Comparison of ENCODE assay signal across 11 mouse cellular contexts in genomic region chr12:112664124-112664523, GRCm38 (mm10). TPM values are rescaled to one million over a fixed set of nuclear protein-coding genes. Genes with fewer than 3 reads are reported as not detected.
DNase-seq lines count a peak whose midpoint lies in the region; ATAC-seq lines count a peak whose summit lies in the region.
"Had no signal": no experiment of that assay in that cellular context is flagged by ENCODE, and none has a peak within 500 bp of the region (broad histone marks: within the 10 kb centered on the region; RNA-seq: fewer than 3 reads in every experiment).

No protein-coding gene starts in this region.

- ATAC-seq in midbrain, embryonic 11.5 days (ENCODE audit: low FRiP score) = peak; percentile 74
- ATAC-seq in megakaryocyte-erythroid progenitor cell, adult 5-6 weeks (replicated peaks; ENCODE audit: low FRiP score, low TSS enrichment, poor library complexity, severe bottlenecking) = no peak

- 61% methylated on average over 2 of the region's 2 CpGs for WGBS in heart, embryonic 10.5 days
- 34% methylated on average over 2 of the region's 2 CpGs for WGBS in midbrain, embryonic 11.5 days

- H3K9me3 ChIP-seq in heart, embryonic 10.5 days = no peaks in the 10 kb centered on the region
- no peaks in the 10 kb centered on the region for H3K9me3 ChIP-seq in midbrain, embryonic 11.5 days (ENCODE audit: control insufficient read depth, low read length)

- H3K36me3 ChIP-seq in heart, embryonic 10.5 days = peaks cover 99% of the 10 kb centered on the region
- H3K36me3 ChIP-seq in midbrain, embryonic 11.5 days (ENCODE audit: control insufficient read depth, insufficient read depth, low read length) = peaks cover 31% of the 10 kb centered on the region

- peak overlapping the region; percentile 39 for H3K9ac ChIP-seq in midbrain, embryonic 11.5 days (ENCODE audit: low read length)

- H3K27me3 ChIP-seq in heart, embryonic 10.5 days (ENCODE audit: insufficient read depth, poor library complexity, severe bottlenecking) = no peaks in the 10 kb centered on the region
- no peaks in the 10 kb centered on the region for H3K27me3 ChIP-seq in midbrain, embryonic 11.5 days (ENCODE audit: control insufficient read depth, insufficient read depth, low read length)

- peaks cover 91% of the 10 kb centered on the region for H3K4me1 ChIP-seq in heart, embryonic 10.5 days
- peaks cover 56% of the 10 kb centered on the region for H3K4me1 ChIP-seq in midbrain, embryonic 11.5 days (ENCODE audit: control insufficient read depth, insufficient read depth, low read length)

- no peak for DNase-seq in heart, embryonic 10.5 days (ENCODE audit: low spot score)
- no peak for DNase-seq in heart, postnatal 14 days
- DNase-seq in retina, postnatal 1 day = peak; percentile 41
- no peak for DNase-seq in retina, embryonic 14.5 days (ENCODE audit: low spot score)
- no peak for DNase-seq in midbrain, embryonic 11.5 days (ENCODE audit: low spot score, missing footprints)
- DNase-seq in right cerebral cortex, postnatal 10 days (ENCODE audit: low spot score in 2 of 2) = no peak
- no peak for DNase-seq in adrenal gland, postnatal 4 days (ENCODE audit: low spot score in 2 of 2)
- DNase-seq: heart, adult 18-20 months; kidney, postnatal 25 days had no signal

- peak overlapping the region; percentile 1; the same call in 1 of the 2 replicates for H3K4me2 ChIP-seq in midbrain, embryonic 11.5 days

- H3K27ac ChIP-seq in heart, embryonic 10.5 days = peak overlapping the region; percentile 4; the same call in 1 of the 2 replicates
- peak overlapping the region; percentile 82 for H3K27ac ChIP-seq in midbrain, embryonic 11.5 days (ENCODE audit: low read depth, low read length)

- H3K4me3 ChIP-seq in heart, embryonic 10.5 days = no peak overlapping the region
- H3K4me3 ChIP-seq in midbrain, embryonic 11.5 days (ENCODE audit: low read depth, low read length) = no peak overlapping the region
- H3K4me3 ChIP-seq: myocyte had no signal

- intact Hi-C loops in heart, postnatal 14 days (cut with DNase I) = no loop called here

RNA-seq across cellular contexts. Expression of gene Akt1, which starts 10.6 kb away (rescaled TPM):
- polyA plus RNA-seq in heart, embryonic 10.5 days (2016; fragmentation: Nextera tagmentation; extraction: Ambion mirVana) = 57.1 and 82.0 TPM in 2 replicates
- 100 to 1,000 TPM; 217 to 237 TPM for total RNA-seq in heart, postnatal 14 days (2021)
- polyA plus RNA-seq in midbrain, embryonic 11.5 days (2014; fragmentation: Nextera tagmentation; extraction: Ambion mirVana) = 62.5 and 82.6 TPM in 2 replicates
- 101 and 119 TPM in 2 replicates for total RNA-seq in megakaryocyte-erythroid progenitor cell, adult 5-6 weeks (2014; fragmentation: Nextera tagmentation)
- total RNA-seq in megakaryocyte-erythroid progenitor cell, adult 5-6 weeks (2017) = 42.9 and 71.8 TPM in 2 replicates
- 100 to 1,000 TPM; 334 to 351 TPM for total RNA-seq in adrenal gland, postnatal 4 days (2021)

RNA-seq across cellular contexts. Expression of gene Zbtb42, which starts 14.5 kb away (rescaled TPM):
- polyA plus RNA-seq in heart, embryonic 10.5 days (2016; fragmentation: Nextera tagmentation; extraction: Ambion mirVana) = 3.9 and 4.3 TPM in 2 replicates
- total RNA-seq in heart, postnatal 14 days (2021) = 1 to 10 TPM; 5.8 to 7.2 TPM
- polyA plus RNA-seq in midbrain, embryonic 11.5 days (2014; fragmentation: Nextera tagmentation; extraction: Ambion mirVana) = 4.8 and 5.1 TPM in 2 replicates
- 0.33 and 0.67 TPM in 2 replicates for total RNA-seq in megakaryocyte-erythroid progenitor cell, adult 5-6 weeks (2014; fragmentation: Nextera tagmentation)
- 0.11 and 6.8 TPM in 2 replicates for total RNA-seq in megakaryocyte-erythroid progenitor cell, adult 5-6 weeks (2017)
- total RNA-seq in adrenal gland, postnatal 4 days (2021) = 1 to 10 TPM; 6.4 to 6.8 TPM

RNA-seq across cellular contexts. Expression of gene Siva1, which starts 19.6 kb away (rescaled TPM):
- polyA plus RNA-seq in heart, embryonic 10.5 days (2016; fragmentation: Nextera tagmentation; extraction: Ambion mirVana) = 175 and 207 TPM in 2 replicates
- 10 to 100 TPM; 25.4 to 30.9 TPM for total RNA-seq in heart, postnatal 14 days (2021)
- polyA plus RNA-seq in midbrain, embryonic 11.5 days (2014; fragmentation: Nextera tagmentation; extraction: Ambion mirVana) = 182 and 230 TPM in 2 replicates
- total RNA-seq in megakaryocyte-erythroid progenitor cell, adult 5-6 weeks (2014; fragmentation: Nextera tagmentation) = 168 and 170 TPM in 2 replicates
- total RNA-seq in megakaryocyte-erythroid progenitor cell, adult 5-6 weeks (2017) = 169 and 202 TPM in 2 replicates
- 10 to 100 TPM; 69.9 to 72.6 TPM for total RNA-seq in adrenal gland, postnatal 4 days (2021)

RNA-seq across cellular contexts. Expression of gene Adssl1, which starts 44.3 kb away (rescaled TPM):
- polyA plus RNA-seq in heart, embryonic 10.5 days (2016; fragmentation: Nextera tagmentation; extraction: Ambion mirVana) = 57.2 and 99.3 TPM in 2 replicates
- total RNA-seq in heart, postnatal 14 days (2021) = 100 to 1,000 TPM; 119 to 129 TPM
- polyA plus RNA-seq in midbrain, embryonic 11.5 days (2014; fragmentation: Nextera tagmentation; extraction: Ambion mirVana) = 1.9 and 2.7 TPM in 2 replicates
- 3.7 and 6.2 TPM in 2 replicates for total RNA-seq in megakaryocyte-erythroid progenitor cell, adult 5-6 weeks (2014; fragmentation: Nextera tagmentation)
- total RNA-seq in megakaryocyte-erythroid progenitor cell, adult 5-6 weeks (2017) = 5.0 and 5.8 TPM in 2 replicates
- total RNA-seq in adrenal gland, postnatal 4 days (2021) = 10 to 100 TPM; 17.1 to 19.5 TPM

RNA-seq across cellular contexts. Expression of gene Cep170b, which starts 56.1 kb away (rescaled TPM):
- polyA plus RNA-seq in heart, embryonic 10.5 days (2016; fragmentation: Nextera tagmentation; extraction: Ambion mirVana) = 3.9 and 6.6 TPM in 2 replicates
- 1 to 10 TPM; 8.6 to 9.9 TPM for total RNA-seq in heart, postnatal 14 days (2021)
- 5.2 and 5.5 TPM in 2 replicates for polyA plus RNA-seq in midbrain, embryonic 11.5 days (2014; fragmentation: Nextera tagmentation; extraction: Ambion mirVana)
- 0.07 and 2.0 TPM in 2 replicates for total RNA-seq in megakaryocyte-erythroid progenitor cell, adult 5-6 weeks (2014; fragmentation: Nextera tagmentation)
- 0.11 and 20.5 TPM in 2 replicates for total RNA-seq in megakaryocyte-erythroid progenitor cell, adult 5-6 weeks (2017)
- total RNA-seq in adrenal gland, postnatal 4 days (2021) = 10 to 100 TPM; 49.2 to 56.6 TPM
